Mouse (Mus musculus): ENCODE data around the gene Lingo3. TPM values are rescaled to one million over a fixed set of nuclear protein-coding genes. Genes with fewer than 3 reads are reported as not detected.
A peak's percentile ranks its signal among the peaks of the same experiment; 100 is the strongest.
"Not testable (repeated sequence)": the region's sequence is repeated elsewhere in the genome, so short reads cannot be mapped to it uniquely, and the experiment has no call there.

The Lingo3 gene
- polyA plus RNA-seq, 3 experiments from 2014 or later: not detected

- no peak for ATAC-seq
These were observed 24.4 kb downstream of the Lingo3 start for GRCm38 (mm10) chr10:80819406-80819805.

- ATAC-seq: no peak
These were observed 25.1 kb downstream of the Lingo3 start for GRCm38 (mm10) chr10:80818599-80819281.

GRCm38 (mm10) chr10:80817955-80818354, 25.9 kb downstream of the Lingo3 start:
- not testable (repeated sequence) for ATAC-seq

GRCm38 (mm10) chr10:80817164-80817563, 26.7 kb downstream of the Lingo3 start:
- ATAC-seq: no peak

- ATAC-seq: not testable (repeated sequence)
These were observed 27.5 kb downstream of the Lingo3 start for GRCm38 (mm10) chr10:80816303-80816702.

GRCm38 (mm10) chr10:80814800-80815199, 29.0 kb downstream of the Lingo3 start:
- ATAC-seq: no peak

GRCm38 (mm10) chr10:80813366-80813765, 30.5 kb downstream of the Lingo3 start, which contains the start of gene Jsrp1:
Gene Jsrp1 (minus strand): TSS chr10:80813498.
- no peak for ATAC-seq

GRCm38 (mm10) chr10:80812391-80813041, 31.3 kb downstream of the Lingo3 start:
- ATAC-seq: no peak

- ATAC-seq: no peak
These were observed 33.8 kb downstream of the Lingo3 start for GRCm38 (mm10) chr10:80810084-80810483.

- no peak for ATAC-seq
These were observed 34.7 kb downstream of the Lingo3 start for GRCm38 (mm10) chr10:80808985-80809632.

GRCm38 (mm10) chr10:80808099-80808984, 35.5 kb downstream of the Lingo3 start:
- no peak for ATAC-seq

- ATAC-seq: peak; percentile 68
These were observed 36.7 kb downstream of the Lingo3 start for GRCm38 (mm10) chr10:80807057-80807627.

- no peak for ATAC-seq
These were observed 37.3 kb downstream of the Lingo3 start for GRCm38 (mm10) chr10:80806341-80807056.

GRCm38 (mm10) chr10:80805925-80806324, 37.9 kb downstream of the Lingo3 start:
- peak; percentile 65 for ATAC-seq

GRCm38 (mm10) chr10:80805322-80805721, 38.5 kb downstream of the Lingo3 start:
- no peak for ATAC-seq

GRCm38 (mm10) chr10:80804916-80805315, 38.9 kb downstream of the Lingo3 start, which contains the start of gene Amh:
Gene Amh (plus strand): TSS chr10:80805243.
- ATAC-seq: no peak

GRCm38 (mm10) chr10:80804340-80804739, 39.5 kb downstream of the Lingo3 start:
- ATAC-seq: no peak

- ATAC-seq: no peak
These were observed 40.8 kb downstream of the Lingo3 start for GRCm38 (mm10) chr10:80802996-80803395.

- ATAC-seq: no peak
These were observed 41.5 kb downstream of the Lingo3 start for GRCm38 (mm10) chr10:80802204-80802912.

GRCm38 (mm10) chr10:80799070-80799566, 44.7 kb downstream of the Lingo3 start:
- ATAC-seq: no peak
